Mouse (Mus musculus) CD4-positive, CD25-positive, alpha-beta regulatory T cell (primary cell): Measurements from ENCODE around the gene Nabp1. TPM values are rescaled to one million over a fixed set of nuclear protein-coding genes. Genes with fewer than 3 reads are reported as not detected.

Experiments used
- polyA plus RNA-seq: library from polyadenylated mRNA; unstranded; fragments of 100-300 nt; shearing (Covaris generic); gene quantifications from one replicate; pipeline ENCODE4 v1.2.1, GENCODE M21; 2017

Gene Nabp1
- 111 TPM for polyA plus RNA-seq

GRCm38 (mm10) chr1:51478262-51479026 is at the start of gene Nabp1:
TSS of gene Nabp1 (minus strand) at chr1:51478425.

Other genes with a start within 250 kb of the Nabp1 start
- gene Cavin2, start 189.3 kb downstream of the Nabp1 start, polyA plus RNA-seq, result not detected